Mouse (Mus musculus): Measurements from ENCODE around the gene Klk1b26.
"Not testable (repeated sequence)": the region's sequence is repeated elsewhere in the genome, so short reads cannot be mapped to it uniquely, and the experiment has no call there.

GRCm38 (mm10) chr7:43994821-43995220 lies 17.1 kb upstream of the Klk1b26 start:
- not testable (repeated sequence) for TF ChIP-seq CTCF (conservative IDR thresholded peaks at IDR 0.05; ENCODE audit: insufficient read depth, insufficient read length, low read depth, low read length); POLR2A (IDR thresholded peaks at IDR 0.05; ENCODE audit: low read depth, low read length)

Data from kidney, adult 2 months (tissue).